Mouse (Mus musculus) right cerebral cortex, adult 18-20 months (tissue): Measurements from ENCODE around the gene Ppp3r1.

ENCODE experiments used
- DNase-seq: peaks from one replicate; pipeline ENCODE4 v3.0.0; 2022; ENCODE audit warnings: mixed read lengths

Gene Ppp3r1

GRCm38 (mm10) chr11:17158858-17159737, at the start of gene Ppp3r1:
Gene Ppp3r1 (plus strand): TSS chr11:17159263.
- DNase-seq: peak; percentile 98

DNA sequence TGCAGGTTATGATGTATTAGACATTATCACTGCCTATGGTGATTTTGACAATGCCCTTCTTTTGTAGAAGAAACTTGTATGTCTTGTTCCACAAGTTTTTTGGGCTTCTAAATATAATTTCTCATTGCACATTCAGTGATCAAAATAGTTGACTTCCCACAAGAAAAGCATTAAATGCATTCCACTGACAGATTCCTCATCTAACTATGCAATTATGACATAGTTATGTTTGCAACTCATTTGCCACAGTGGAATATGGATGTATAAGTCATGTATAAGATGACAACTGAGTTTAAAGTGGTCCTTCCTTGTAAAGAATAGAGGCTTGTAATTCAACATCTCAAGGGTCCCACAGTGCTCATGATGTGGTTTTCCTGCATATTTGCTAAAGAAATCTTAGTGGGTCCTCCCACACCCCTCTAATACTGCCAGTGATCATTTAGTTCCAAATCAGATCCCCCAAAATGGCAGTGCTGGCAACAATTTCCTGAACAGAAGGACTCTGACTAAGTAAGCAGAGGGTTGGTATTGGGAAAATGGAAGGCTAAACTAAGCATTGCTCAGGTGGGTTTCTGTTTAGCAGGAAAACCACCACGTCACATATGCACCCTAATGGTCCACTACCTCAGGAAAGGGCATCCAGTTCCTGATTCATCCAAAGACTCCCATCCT, 46.5 kb upstream of the Ppp3r1 start:
- DNase-seq: no peak

- no peak for DNase-seq
These were observed 32.6 kb upstream of the Ppp3r1 start for GRCm38 (mm10) chr11:17126418-17126817.

DNA sequence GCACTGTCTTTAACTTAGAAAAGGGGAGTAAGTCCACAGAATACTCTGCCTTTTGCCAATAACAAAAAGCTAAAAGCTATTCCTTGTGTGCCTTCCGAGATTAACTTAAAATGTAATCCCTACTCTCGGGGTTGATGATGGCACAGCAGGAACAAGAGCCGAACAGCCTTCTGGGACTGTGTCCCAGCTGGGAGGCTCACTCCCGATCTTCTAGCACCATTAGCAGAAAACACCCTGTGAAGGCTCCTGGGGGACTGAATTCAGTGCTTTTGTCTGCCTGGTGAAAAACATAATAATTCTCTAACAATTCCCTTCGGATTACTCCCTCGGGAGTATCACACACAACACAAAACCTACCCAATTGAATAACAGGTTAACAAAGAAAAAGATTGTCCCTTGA, 23.4 kb upstream of the Ppp3r1 start:
- DNase-seq: no peak

DNA sequence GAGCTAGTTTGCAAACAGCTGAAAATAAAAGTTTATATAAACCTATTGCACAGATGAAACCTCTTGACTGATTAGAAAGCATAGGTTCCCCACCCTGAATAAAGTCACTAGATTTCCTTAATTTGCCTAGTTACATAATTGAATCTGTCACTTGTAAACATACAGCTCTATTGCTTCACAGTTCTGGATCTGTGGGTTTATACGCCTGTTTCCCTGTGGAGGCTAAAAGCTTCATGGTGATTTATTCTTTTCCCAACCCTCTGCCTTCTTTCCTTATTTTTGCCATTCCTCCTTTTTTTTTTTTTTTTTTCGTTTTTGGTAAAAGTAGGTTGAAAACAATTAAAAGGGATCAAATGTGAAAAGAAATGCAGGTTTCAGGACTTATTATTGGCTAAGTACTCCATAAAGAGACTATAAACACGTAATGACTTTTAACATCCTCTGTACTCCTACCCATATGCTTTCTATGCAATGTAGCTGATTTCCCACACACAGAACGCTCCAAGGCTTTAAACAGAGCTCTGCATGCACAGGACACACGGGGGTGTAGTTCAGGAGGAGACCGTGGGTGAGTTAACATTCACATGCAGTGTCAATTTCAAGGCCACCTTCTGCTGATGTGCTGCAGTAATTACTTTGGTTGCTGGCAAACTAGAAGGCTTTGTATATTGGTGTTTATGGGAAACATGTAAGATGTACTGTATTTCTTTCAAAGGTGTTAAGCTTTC, 20.6 kb upstream of the Ppp3r1 start:
- DNase-seq: peak; percentile 49

GRCm38 (mm10) chr11:17159738-17160241, 727 bp downstream of the Ppp3r1 start:
- peak; percentile 80 for DNase-seq

DNA sequence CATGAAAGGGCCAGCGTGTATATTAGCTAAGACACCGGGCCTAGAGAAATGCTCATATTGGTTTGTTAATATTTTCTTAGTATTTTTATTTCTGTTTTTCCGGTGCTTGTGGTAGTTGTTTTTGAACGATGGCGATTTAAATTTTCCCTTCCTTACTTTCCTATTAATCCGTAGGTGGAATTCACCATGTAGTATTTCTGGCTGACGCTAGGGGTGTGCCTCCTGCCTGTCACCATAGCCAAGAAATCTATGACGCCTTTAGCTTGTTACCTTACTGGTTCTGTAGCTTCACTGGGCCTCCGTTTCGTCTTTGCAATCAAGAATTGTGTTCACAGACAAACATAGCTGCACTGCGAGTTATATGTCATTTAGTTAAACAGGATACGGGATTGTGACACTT, 1.2 kb downstream of the Ppp3r1 start:
- peak; percentile 66 for DNase-seq

- DNase-seq: no peak
These were observed 4.9 kb downstream of the Ppp3r1 start for GRCm38 (mm10) chr11:17163956-17164355.

DNA sequence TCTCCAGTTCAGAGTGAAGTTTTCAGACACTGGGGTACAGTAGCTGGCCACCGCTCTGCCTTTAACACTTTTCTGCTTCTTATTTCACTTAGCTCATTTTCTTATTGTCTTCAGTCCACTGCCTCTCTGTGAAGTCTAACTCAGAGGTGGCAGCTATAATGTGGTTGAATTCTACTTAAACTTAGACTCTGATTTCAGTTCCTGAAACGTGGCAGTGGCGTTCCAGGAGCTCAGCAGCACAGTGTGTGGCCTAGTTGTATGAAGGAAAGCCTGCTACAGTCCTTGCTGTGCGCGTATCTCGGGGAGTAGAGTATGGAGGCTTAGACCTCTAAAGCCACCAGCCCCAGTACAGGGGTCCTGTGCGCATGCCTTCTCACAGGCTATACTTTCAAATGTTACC, 7.6 kb downstream of the Ppp3r1 start:
- no peak for DNase-seq

DNA sequence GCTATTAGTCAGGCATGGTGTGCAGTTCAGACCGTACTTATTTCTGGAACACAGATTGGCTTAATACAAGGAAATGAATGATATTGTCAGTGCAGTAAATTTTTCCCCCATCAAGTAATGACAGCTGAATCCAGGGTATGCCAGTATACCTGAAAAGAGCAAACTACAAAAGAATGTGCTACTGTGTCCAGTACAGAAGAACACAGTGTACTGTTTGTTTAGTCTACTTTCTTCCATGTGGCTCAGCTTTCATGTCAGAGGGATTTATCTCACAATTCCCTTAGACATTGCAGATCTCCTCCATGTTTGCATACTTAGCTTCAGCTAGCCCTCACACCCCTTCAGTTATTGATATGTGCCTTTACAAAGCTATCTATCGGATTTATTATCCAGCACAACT, 10.2 kb downstream of the Ppp3r1 start:
- DNase-seq: no peak

- DNase-seq: no peak
These were observed 12.1 kb downstream of the Ppp3r1 start for GRCm38 (mm10) chr11:17170938-17171729.

- no peak for DNase-seq
These were observed 13.2 kb downstream of the Ppp3r1 start for GRCm38 (mm10) chr11:17172300-17172699.

DNA sequence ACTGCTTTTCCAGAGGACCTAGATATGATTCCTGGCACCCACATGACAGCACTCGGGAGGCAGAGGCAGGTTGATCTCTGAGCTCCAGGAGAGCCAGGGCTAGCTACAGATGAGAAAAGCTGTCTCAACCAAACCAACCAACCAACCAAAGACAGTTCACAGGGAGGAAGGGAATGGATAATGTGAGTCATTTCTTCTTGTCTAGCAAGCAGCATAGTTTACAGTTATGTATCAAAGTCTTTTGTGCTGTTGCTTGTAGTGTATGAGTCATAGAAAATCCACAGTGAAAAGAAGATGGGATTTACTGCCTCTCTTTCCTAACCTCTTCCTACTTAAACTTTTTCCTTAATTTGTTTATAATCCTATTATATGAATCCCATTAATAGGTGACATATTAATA, 17.6 kb downstream of the Ppp3r1 start:
- no peak for DNase-seq

- DNase-seq: no peak
These were observed 21.7 kb downstream of the Ppp3r1 start for GRCm38 (mm10) chr11:17180753-17181152.

GRCm38 (mm10) chr11:17181807-17182206, 22.7 kb downstream of the Ppp3r1 start, which contains the start of gene Wdr92:
Gene Wdr92 (plus strand): TSS chr11:17182107.
- no peak for DNase-seq

GRCm38 (mm10) chr11:17183165-17183564, 24.1 kb downstream of the Ppp3r1 start:
- DNase-seq: no peak

GRCm38 (mm10) chr11:17187649-17188048, 28.6 kb downstream of the Ppp3r1 start:
- peak; percentile 8 for DNase-seq

DNA sequence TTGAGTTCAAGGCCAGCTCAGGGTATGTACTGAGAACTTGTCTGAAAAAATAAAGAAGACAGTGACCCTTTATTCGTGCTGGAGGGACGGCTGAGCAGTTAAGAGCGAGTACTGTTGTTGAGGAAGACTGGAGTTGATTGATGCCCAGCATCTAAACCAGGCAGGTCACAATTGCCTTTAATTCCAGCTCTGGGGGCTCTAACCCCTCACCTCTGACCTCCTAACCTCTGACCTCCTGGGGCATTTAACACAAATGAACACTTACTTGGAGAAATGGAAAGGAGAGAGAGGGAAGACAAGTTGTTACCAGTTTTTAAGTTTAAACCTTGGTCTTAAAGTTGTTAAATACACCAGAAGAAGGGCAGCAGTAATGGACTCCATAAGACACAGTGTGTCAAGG, 29.7 kb downstream of the Ppp3r1 start:
- no peak for DNase-seq

GRCm38 (mm10) chr11:17192151-17192844, 33.2 kb downstream of the Ppp3r1 start:
- DNase-seq: no peak

DNA sequence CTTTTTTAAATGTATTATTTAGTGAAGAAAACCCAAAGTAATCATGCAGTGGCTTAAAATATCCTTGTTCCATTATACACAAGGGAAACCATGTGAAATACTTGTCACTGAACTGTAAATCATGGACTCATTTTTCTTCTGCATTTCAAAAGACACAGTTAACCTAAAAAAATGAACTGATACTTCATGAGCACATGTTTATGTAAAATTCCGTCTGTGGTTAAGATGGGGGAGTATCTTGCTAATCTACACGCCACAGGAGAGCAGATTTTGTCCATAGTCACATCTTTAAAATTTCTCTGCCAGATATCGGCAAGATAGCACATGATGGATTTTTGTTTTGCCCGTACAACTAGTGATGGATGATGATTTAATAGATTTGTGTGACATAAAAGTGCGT, 40.1 kb downstream of the Ppp3r1 start:
- no peak for DNase-seq

DNA sequence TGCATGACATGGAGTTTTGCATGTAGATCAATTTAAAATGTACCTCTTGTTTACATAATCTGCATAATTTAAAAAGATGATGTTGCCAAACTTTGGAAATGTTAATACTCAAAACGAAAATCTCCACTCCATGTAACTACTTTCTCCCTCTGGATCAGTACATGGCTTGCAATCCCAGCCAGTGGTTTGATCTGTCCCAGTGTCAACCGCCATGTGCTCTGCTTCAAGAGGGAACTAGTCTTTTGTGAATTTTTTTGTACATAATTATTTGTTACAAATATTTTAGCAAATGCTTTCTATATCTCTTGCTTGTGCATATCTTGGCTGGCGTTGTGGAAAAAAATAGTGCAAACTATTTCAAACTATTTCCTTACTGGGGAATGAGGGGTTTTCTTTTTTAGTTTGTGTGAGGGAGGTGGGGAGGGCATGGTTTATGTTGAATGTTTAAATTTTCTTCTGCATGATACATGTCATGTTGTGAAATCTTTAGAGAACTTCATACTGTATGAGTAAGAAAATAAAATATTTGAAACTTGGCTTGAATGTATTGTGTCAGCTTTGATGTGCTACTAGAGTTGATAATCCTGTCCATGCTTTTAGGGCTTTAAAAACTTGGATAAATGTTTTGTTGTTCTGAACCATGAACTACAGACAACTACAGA, 40.9 kb downstream of the Ppp3r1 start:
- no peak for DNase-seq
